Mouse (Mus musculus) CH12F3 (cell line): ENCODE results near the gene Fpr-rs7.

ENCODE experiments used
- in situ Hi-C: fragments of 300-500 bp; cut with MboI; formaldehyde crosslinking; loops from 2 replicates; pipeline ENCODE4 v1.14.3; 2020; ENCODE audit warnings: low sequenced_read_pairs

Fpr-rs7 gene

DNA sequence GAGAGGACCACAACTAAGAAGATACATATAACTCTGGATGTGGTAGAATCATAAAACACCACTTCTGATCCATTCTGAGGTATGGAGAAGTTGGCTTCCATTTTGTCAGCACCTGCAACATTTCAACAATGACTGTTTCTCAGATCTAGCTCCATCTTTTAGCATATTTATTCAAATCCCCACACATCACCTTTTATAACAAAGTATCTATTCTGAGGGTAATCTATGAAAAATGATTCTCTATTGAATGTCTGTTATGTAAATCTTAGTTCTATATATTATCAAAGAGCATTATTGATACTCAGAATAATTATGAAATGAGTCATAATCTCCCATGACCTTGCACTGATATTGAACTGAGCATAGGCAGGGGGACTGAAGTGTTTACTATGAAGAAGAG lies at the start of gene Fpr-rs7:
Gene Fpr-rs7 (minus strand): TSS at position 101 of the 400 bp plus-strand sequence.
- in situ Hi-C loops = no loop called here

DNA sequence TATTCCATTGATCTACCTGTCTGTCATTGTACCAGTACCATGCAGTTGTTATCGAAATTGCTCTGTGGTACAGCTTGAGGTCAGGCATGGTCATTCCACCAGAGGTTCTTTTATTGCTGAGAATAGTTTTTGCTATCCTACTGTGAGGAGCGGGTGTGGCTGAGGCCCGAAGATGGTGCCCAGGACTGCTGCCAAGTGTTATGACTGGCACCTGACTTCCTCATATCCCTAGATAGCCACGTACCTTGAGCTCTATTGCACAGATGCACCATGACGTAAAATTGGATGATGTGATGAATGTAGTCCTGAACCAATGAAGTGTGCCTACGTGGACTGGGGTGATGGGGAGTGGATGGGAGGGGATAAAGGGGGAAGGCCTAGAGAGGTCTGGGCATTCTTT lies 39.9 kb downstream of the Fpr-rs7 start:
- in situ Hi-C loops = no loop called here

DNA sequence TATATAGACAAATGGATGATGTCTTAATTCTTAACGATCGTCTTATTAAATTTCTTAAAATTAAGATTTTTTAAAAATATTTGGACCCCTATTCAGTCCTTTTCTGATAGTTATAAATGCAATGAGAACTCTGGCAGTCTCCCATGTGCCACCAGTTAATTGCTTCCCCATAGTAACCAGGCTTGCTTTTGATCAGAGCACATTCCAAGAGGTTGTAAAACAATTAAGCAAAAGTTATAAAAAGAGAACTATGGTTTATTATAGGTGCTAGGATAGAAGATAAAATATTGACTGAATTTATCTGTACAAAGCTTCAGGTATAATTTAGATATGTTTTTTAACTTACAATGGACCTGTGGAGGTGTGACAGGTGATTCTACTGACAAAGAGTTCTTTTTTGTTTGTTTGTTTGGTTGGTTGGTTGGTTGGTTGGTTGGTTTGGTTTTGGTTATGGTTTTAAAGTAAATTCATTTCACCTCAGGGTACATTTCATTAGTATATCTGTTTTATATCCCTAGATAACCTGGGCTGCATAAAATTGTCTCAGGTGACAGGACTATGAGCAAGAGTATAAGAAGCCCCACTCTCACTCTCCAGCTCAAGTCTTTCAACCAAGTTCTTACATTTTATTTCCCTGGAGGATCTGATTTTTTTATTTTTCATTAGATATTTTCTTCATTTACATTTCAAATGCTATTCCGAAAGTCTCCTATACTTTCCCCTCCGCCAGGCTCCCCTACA lies 42.2 kb downstream of the Fpr-rs7 start:
- in situ Hi-C loops = no loop called here
